Mouse (Mus musculus): ENCODE data around the gene Gxylt2. TPM values are rescaled to one million over a fixed set of nuclear protein-coding genes. Genes with fewer than 3 reads are reported as not detected.

Gene Gxylt2
- total RNA-seq (2017) = not detected in 3 replicates

GRCm38 (mm10) chr6:100704574-100705365, at the start of gene Gxylt2:
Gxylt2 (plus strand) TSS chr6:100704734.
- no peak for ATAC-seq (replicated peaks; ENCODE audit: insufficient number of reproducible peaks, low FRiP score, low TSS enrichment, poor library complexity, severe bottlenecking)

GRCm38 (mm10) chr6:100660395-100660794, 44.1 kb upstream of the Gxylt2 start:
- no peak for ATAC-seq (replicated peaks; ENCODE audit: insufficient number of reproducible peaks, low FRiP score, low TSS enrichment, poor library complexity, severe bottlenecking)

GRCm38 (mm10) chr6:100662224-100662623, 42.3 kb upstream of the Gxylt2 start:
- ATAC-seq (replicated peaks; ENCODE audit: insufficient number of reproducible peaks, low FRiP score, low TSS enrichment, poor library complexity, severe bottlenecking) = no peak

- ATAC-seq (replicated peaks; ENCODE audit: insufficient number of reproducible peaks, low FRiP score, low TSS enrichment, poor library complexity, severe bottlenecking) = no peak
These were observed 36.9 kb upstream of the Gxylt2 start for GRCm38 (mm10) chr6:100667644-100668043.

GRCm38 (mm10) chr6:100668858-100669257, 35.7 kb upstream of the Gxylt2 start:
- no peak for ATAC-seq (replicated peaks; ENCODE audit: insufficient number of reproducible peaks, low FRiP score, low TSS enrichment, poor library complexity, severe bottlenecking)

- ATAC-seq (replicated peaks; ENCODE audit: insufficient number of reproducible peaks, low FRiP score, low TSS enrichment, poor library complexity, severe bottlenecking) = peak; percentile 45; the same call in 1 of the 2 replicates
These were observed 34.1 kb upstream of the Gxylt2 start for GRCm38 (mm10) chr6:100670370-100670841.

- ATAC-seq (replicated peaks; ENCODE audit: insufficient number of reproducible peaks, low FRiP score, low TSS enrichment, poor library complexity, severe bottlenecking) = peak; percentile 95
These were observed 33.6 kb upstream of the Gxylt2 start, which contains the start of gene Shq1 for GRCm38 (mm10) chr6:100670880-100671344. Shq1 (minus strand) TSS chr6:100671157.

- no peak for ATAC-seq (replicated peaks; ENCODE audit: insufficient number of reproducible peaks, low FRiP score, low TSS enrichment, poor library complexity, severe bottlenecking)
These were observed 33.1 kb upstream of the Gxylt2 start for GRCm38 (mm10) chr6:100671401-100671800.

- ATAC-seq (replicated peaks; ENCODE audit: insufficient number of reproducible peaks, low FRiP score, low TSS enrichment, poor library complexity, severe bottlenecking) = no peak
These were observed 29.6 kb upstream of the Gxylt2 start for GRCm38 (mm10) chr6:100674974-100675373.

GRCm38 (mm10) chr6:100676461-100676860, 28.1 kb upstream of the Gxylt2 start:
- no peak for ATAC-seq (replicated peaks; ENCODE audit: insufficient number of reproducible peaks, low FRiP score, low TSS enrichment, poor library complexity, severe bottlenecking)

- ATAC-seq (replicated peaks; ENCODE audit: insufficient number of reproducible peaks, low FRiP score, low TSS enrichment, poor library complexity, severe bottlenecking) = no peak
These were observed 25.9 kb upstream of the Gxylt2 start for GRCm38 (mm10) chr6:100678636-100679035.

- ATAC-seq (replicated peaks; ENCODE audit: insufficient number of reproducible peaks, low FRiP score, low TSS enrichment, poor library complexity, severe bottlenecking) = no peak
These were observed 18.2 kb upstream of the Gxylt2 start for GRCm38 (mm10) chr6:100686341-100686740.

- no peak for ATAC-seq (replicated peaks; ENCODE audit: insufficient number of reproducible peaks, low FRiP score, low TSS enrichment, poor library complexity, severe bottlenecking)
These were observed 4.5 kb upstream of the Gxylt2 start for GRCm38 (mm10) chr6:100699986-100700385.

GRCm38 (mm10) chr6:100700774-100701173, 3.8 kb upstream of the Gxylt2 start:
- ATAC-seq (replicated peaks; ENCODE audit: insufficient number of reproducible peaks, low FRiP score, low TSS enrichment, poor library complexity, severe bottlenecking) = no peak

- ATAC-seq (replicated peaks; ENCODE audit: insufficient number of reproducible peaks, low FRiP score, low TSS enrichment, poor library complexity, severe bottlenecking) = no peak
These were observed 349 bp upstream of the Gxylt2 start for GRCm38 (mm10) chr6:100704197-100704573.

- ATAC-seq (replicated peaks; ENCODE audit: insufficient number of reproducible peaks, low FRiP score, low TSS enrichment, poor library complexity, severe bottlenecking) = no peak
These were observed 855 bp downstream of the Gxylt2 start for GRCm38 (mm10) chr6:100705366-100705811.

- ATAC-seq (replicated peaks; ENCODE audit: insufficient number of reproducible peaks, low FRiP score, low TSS enrichment, poor library complexity, severe bottlenecking) = no peak
These were observed 2.3 kb downstream of the Gxylt2 start for GRCm38 (mm10) chr6:100706861-100707260.

- ATAC-seq (replicated peaks; ENCODE audit: insufficient number of reproducible peaks, low FRiP score, low TSS enrichment, poor library complexity, severe bottlenecking) = no peak
These were observed 3.0 kb downstream of the Gxylt2 start for GRCm38 (mm10) chr6:100707557-100707956.

- no peak for ATAC-seq (replicated peaks; ENCODE audit: insufficient number of reproducible peaks, low FRiP score, low TSS enrichment, poor library complexity, severe bottlenecking)
These were observed 3.7 kb downstream of the Gxylt2 start for GRCm38 (mm10) chr6:100708248-100708647.

- ATAC-seq (replicated peaks; ENCODE audit: insufficient number of reproducible peaks, low FRiP score, low TSS enrichment, poor library complexity, severe bottlenecking) = no peak
These were observed 4.5 kb downstream of the Gxylt2 start for GRCm38 (mm10) chr6:100708996-100709395.

Measured in monocyte, adult 5-6 weeks (primary cell).